Mouse (Mus musculus) heart, postnatal 25 days (tissue): ENCODE data around the gene Ddr1. TPM values are rescaled to one million over a fixed set of nuclear protein-coding genes. Genes with fewer than 3 reads are reported as not detected.
"Not testable (repeated sequence)": the region's sequence is repeated elsewhere in the genome, so short reads cannot be mapped to it uniquely, and the experiment has no call there.

Experiments used
- DNase-seq: peaks from one replicate; pipeline ENCODE4 v3.0.0; 2022; ENCODE audit warnings: low spot score
- intact Hi-C: fragments of 180-260 bp; cut with DNase I; formaldehyde crosslinking; loops from one replicate; pipeline ENCODE4 v1.15.1; 2025
- total RNA-seq, 2 experiments: library from RNA; stranded (reverse); gene quantifications; 2 replicates each; pipeline ENCODE4 v1.2.3; 2021

Ddr1 gene
- total RNA-seq: 10 to 100 TPM; 33.1 to 41.7 TPM

DNA sequence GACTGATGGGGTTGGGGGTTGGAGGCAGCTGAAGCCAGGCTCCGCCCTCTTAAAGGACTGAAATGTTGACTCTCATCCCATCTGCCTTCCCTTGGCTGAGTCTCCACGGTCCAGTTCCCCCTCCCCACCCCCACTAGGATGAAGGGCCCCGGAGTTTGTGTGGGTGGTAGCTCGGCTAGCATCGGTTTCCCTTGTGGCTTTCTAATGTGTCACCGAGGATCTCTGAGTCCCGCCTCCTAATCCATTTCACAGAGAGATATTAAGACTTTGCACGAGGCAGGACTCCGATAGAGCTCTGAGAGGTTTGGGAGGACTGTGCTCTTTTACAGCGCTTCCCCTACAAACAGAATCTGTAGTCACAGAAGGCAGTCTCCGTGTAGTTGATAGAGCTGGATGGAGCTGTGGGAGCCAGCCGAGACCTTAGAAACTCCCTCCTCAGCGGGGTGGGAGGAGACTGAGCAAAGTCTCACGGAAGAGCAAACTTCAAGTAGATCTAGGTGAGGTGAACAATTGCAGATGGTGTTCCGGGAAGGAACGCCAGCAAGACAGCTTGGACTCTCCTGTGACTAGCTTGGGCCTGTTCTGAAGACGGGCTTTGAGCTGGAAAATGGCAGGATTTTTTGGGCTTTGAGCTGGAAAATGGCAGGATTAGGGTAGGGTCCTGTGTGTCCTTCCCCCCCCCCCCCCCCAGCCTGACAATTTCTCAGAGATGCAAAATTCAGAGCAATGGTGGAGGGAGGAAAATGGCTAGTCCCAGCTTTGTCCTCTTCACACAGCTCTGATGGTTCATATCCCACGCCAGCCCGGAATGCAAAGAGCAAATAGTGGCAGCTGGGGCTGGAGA, at the start of gene Ddr1:
Gene Ddr1 (minus strand): TSS at position 1 of the 844 bp plus-strand sequence.
- no peak for DNase-seq
- intact Hi-C loops: no loop called here

DNA sequence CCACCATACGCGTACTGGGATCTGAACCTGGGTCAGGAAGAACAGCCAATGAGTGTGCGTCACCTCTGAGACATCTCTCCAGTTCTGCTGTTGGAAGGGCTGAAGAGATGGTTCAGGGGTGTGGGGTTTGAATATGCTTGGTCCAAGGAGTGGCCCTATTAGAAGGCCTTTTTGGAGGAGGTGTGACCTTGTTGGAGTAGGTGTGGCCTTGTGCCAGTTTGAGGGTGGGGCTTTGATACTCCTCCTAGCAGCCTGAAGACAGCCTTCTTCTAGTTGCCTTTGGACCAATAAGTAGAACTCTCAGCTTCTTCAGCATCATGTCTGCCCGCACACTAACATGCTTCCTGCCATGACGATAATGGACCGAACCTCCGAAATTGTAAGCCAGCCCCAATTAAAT, 49.2 kb upstream of the Ddr1 start:
- no peak for DNase-seq
- intact Hi-C loops: no loop called here

DNA sequence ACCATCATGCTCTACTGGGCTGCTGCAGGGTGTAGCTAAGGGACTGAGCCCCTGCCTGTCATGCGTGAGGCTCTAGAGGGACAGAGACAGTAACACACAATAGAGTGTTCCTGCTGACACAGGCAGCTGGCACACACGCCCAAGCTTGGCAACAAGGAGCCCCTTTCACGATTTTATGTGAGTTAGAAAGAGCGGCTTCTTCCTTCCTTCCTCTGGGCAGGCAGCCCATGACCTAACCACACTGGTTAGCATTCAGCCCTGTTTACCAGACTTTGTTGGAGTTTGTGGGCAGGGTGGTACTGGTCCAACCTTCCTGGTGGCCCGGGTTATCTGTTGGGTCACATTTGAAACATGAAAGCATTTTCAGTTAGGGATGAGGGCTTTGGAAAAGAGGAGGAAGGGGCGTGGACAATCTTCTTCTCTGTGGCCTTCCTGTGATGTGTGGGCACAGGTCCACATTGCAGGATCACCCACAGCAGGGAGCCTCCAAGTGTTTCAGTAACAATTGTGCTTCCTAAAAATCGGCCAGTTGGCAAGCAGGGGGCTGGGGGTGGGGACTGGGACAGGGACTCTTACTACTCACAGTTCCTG, 47.9 kb upstream of the Ddr1 start:
- intact Hi-C loops: no loop called here

DNA sequence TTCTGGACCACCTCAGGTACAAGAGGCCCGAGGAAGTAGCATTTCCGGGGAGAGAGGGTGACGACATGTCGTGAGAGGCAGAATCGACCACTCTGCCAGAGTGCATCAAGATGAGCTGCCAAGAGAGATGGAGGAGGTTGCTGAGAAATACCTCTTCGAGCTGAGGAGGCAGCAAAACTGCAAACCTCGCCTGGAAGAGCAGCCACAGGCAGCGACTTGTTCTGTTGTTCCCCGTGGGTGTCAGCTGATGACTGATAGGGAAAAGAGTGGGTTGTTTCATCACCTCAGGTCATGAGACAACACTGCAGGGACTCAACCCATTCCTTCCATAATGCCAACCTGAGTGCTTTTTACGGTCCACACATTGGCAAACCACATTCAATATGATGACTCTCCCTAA, 45.3 kb upstream of the Ddr1 start:
- intact Hi-C loops: no loop called here

More for the DNA sequence above, 47.9 kb upstream of the Ddr1 start:
- peak; percentile 18 for DNase-seq

DNA sequence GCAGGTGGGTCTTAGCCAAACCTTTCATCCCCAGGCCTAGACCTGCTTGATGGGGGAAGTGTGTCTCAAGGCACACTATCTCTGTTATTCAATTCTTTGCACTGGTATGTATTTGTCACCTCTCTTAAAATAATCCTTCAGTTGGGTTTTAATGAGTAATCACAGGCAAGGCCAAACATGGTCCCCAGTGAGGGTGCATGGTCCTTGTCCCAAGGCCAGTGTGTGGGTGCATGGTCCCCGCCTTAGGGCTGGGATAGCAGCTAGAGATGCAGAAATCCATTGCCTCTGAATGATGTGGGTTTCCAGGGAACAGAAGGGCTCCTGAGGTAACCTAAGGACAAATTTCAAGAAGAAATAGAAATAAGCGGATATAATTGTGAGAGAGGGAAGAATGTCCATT, 39.9 kb upstream of the Ddr1 start:
- DNase-seq: no peak
- intact Hi-C loops: no loop called here

More for the DNA sequence above, 45.3 kb upstream of the Ddr1 start:
- DNase-seq: no peak

DNA sequence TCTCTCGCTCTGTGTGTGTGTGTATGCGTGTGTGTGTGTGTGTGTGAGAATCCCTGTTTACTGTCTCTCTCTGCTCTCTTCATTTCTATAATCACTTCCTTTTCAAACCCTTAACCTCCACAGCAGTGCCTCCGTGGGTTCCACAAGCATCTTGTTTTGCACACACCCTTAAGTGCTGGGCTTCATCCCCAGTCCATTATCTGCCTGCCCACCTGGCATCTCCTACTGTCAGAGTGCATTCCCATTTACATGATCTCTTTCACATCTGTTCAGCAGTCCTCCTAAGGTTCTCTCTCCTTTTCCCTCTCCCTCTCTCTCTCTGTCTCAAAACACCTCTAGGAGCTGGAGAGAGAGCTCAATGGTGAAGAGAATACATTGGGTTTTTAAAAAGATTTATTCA, 38.5 kb upstream of the Ddr1 start:
- intact Hi-C loops: no loop called here
- no peak for DNase-seq

DNA sequence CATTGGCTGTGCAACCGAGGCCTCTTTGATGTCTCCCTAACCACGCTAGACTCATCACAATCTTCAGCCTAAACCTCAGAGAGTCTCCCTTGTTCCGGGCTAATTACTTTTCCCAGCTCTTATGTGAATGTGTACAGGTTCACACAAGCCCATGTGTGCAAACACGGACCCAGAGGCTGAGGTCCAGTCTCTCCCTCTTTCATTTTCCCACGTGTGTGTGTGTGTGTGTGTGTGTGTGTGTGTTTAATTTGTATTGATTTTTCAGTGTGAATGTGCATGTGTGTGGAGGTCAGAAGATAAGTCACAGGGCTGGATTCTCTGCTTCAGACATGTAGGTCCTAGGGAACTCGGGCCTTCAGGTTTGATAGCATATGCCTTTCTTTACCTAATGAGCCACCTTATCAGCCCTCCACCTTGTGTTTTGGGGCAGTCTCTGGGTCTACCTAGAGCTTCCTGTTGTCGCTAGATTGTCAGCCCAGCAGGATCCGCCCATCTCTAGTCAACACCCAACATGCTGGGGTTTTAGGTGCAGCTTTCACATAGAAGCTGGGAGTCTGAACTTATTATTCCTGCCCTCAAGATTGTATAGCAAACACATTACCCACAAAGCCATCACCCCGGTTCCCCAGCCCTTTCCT, 37.3 kb upstream of the Ddr1 start:
- no peak for DNase-seq
- intact Hi-C loops: no loop called here

DNA sequence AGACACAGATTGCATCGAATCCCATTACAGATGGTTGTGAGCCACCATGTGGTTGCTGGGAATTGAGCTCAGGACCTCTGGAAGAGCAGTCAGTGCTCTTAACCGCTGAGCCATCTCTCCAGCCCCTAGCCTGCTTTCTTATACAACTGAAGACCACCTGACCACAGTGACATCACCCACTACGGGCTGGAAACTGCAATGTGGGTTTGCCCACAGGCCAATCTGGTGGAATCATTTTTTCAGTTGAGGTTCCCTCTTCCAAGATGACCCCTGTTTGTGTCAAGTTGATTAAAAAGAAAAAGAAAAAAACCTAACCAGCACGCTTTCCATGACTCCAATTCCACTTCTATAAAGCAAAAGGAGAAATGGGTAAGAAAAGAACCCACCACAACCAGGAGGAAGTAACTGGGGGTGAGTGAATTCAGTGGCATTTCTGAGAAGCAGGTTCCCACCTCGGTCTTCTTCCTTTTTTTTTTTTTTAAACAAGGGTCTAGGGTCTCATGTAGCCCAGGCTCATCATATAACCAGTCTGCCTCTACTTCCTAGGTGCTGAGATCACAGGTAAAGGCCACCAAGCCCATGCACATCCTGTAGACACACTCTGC, 36.0 kb upstream of the Ddr1 start:
- intact Hi-C loops: no loop called here
- DNase-seq: no peak

DNA sequence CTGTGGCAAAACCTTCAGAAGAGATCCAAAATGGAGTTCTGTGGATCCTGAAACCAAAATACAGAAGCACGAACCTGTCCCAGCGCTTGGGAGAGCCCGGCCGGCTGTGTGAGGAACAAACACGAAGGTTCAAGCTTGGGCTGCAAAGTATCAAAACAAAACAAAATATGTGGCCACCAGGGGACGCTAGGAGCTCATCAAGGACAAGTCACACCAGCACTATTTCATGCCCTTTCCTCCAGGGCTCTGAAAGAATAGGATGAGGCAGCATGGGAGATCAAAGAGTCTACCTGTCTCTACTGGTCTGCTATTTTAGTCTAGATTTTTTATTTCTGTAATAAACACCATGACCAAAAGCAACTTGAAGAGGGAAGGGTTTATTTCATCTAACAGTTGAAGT, 35.3 kb upstream of the Ddr1 start:
- DNase-seq: peak; percentile 72
- intact Hi-C loops: loop anchor here (1.0 to 5.0 kb wide), 4 partner anchors 37 to 147 kb away; no protein-coding TSS in a partner anchor

DNA sequence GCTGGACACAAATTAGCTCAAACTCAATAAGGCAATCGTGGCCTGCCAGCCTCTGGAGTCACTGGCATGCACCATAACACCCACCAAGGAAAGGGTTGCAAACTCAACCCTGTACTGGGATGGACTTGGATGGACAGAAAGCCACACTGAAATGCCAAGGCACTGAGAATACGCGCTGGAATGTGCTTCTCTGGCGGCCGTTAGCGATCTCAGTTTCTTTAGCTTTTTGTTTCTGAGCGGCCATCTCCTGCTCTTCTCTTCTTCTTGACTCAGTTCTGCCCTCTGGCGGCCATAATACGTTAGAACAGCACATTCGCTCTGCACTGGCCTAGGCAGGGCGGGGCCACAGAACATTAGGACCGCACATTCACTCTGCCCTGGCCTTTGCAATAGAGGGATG, 33.3 kb upstream of the Ddr1 start:
- DNase-seq: peak; percentile 65
- intact Hi-C loops: loop anchor here (2.0 to 5.0 kb wide), 3 partner anchors 39 to 145 kb away; no protein-coding TSS in a partner anchor

DNA sequence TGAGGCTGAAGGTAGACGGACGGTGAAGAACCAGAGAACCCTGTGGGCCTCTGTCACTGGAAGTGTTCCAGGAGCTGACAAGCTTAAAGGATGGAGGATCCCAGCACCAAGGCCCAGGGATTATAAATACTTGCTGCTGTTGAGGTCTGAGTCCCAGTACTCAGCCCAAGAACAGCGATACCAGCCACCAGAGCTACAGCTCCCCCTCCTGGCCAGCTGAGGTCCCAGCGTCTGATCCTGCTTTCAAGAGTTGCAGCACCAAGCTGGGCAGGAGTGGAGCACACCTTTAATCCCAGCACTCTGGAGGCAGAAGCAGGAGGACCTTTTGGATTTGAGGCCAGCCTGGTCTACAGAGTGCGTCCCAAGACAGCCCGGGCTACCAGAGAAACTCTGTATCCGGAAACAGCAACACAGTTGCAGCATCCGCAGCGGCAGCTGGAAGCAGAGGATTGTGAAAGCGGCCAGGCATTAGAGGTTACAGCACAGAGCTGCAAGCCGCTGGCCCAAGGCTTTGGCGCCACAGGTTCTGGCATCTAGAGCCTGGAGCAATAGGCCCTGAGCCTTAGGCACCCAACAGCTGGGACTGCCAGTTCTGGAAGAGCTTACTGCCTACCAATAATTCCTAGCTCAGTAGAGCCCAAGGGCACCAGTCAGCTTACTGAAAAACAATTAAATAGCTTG, 32.0 kb upstream of the Ddr1 start:
- DNase-seq: peak; percentile 18
- intact Hi-C loops: loop anchor here (5.0 kb wide), 1 partner anchor 144 kb away; no protein-coding TSS in a partner anchor

DNA sequence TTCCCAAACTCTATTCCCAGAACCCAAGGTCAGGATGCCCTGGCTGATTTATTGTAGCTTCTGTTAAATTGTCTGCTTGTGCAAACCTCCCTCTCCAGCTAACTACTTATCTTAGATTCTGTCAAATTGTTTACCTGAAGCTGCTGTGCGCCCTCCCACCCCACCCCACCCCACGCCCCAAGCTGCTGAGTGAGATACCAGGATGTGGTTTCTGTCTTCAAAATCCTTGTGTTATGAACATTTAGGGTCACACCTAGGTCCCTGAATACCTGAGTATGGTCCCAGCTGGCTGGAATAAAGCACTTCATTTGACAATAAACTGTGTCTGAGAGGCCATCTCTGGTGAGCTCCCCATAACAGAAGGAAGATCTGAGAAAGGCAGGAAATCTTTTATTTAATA, 30.1 kb upstream of the Ddr1 start:
- intact Hi-C loops: no loop called here
- no peak for DNase-seq

DNA sequence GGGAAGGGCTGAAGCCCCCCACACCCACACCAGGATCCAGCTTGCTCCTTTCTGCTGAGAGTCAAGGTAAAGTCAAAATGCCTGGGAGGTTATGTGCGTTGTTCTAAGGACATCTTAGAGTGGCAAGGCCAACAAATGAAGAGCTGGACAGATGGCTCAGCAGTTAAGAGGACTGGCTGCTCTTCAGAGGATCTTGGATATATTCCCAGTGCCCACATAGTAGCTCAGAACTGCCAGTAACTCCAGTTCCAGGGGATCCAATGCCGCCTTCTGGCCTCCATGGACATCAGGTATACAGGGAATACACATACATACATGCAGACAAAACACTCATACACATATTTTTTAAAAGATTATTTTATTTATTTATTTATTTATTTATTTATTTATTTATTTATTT, 29.0 kb upstream of the Ddr1 start:
- intact Hi-C loops: no loop called here
- no peak for DNase-seq

DNA sequence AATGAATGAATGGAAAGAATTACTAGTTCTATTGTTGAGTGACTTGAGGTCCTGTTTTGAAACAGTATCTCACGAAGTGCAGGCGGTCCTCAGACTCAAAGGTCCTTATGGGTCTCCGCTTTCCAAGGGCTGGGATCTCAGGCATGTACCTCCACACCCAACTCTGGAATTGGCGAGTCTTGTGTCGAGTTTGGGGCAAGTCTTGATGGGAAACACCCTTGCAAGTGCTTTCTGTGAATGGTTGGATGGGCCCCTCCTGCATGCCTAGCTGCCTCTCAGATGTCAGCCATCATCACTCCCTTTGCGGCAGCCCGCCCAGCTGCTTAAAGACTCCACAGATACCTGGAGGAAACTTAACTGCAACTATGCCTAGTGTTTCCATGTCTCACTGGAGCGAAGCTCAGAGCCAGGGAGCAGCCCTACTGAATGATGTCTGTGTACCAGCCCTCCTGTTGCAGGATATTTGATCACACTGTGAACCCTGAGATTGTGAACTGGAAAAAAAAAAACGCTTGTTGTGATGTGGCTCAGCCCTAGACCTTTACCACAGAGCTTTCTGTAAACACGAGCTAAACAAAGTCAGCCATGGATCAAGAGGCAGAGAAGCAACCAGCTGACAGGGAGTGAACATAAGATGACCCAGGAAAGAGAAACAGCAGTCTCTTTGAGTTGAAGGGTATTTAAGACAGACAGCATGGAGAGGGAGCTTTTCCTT, 27.2 kb upstream of the Ddr1 start:
- intact Hi-C loops: no loop called here
- no peak for DNase-seq

DNA sequence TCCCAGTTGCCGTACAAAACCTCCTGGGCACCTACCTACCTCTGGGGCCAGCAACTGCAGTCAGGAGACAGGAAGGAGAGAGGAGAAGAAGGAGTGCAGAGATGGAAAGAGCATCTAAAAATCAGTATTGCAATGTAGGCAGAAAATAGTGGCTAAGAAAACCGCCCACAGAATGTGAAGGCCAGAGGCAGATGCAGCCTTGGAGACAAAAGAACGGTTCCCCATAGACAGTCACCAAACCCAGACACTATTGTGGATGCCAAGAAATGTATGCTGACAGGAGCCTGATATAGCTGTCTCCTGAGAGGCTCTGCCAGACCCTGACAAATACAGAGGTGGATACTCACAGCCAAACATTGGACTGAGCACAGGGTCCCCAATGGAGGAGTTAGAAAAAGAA, 25.7 kb upstream of the Ddr1 start:
- DNase-seq, intact Hi-C loops: not testable (repeated sequence)

DNA sequence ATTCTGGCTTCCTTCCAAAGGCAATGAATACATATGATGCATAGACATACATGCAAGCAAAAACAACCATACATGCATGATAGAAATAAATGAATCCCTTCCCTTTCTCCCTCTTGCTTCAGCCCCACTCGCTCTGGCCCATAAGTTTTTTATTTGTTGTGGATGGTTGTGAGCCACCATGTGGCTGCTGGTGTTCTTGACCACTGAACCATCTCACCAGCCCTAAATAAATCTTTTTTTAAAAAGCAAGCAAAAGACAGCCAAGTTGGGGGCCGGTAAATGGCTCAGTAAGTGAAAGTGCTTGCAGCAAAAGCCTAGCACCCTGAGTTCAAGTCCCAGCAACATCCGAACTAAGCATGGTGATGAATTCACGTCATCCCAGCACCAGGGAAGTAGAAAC, 24.4 kb upstream of the Ddr1 start:
- no peak for DNase-seq
- intact Hi-C loops: no loop called here

DNA sequence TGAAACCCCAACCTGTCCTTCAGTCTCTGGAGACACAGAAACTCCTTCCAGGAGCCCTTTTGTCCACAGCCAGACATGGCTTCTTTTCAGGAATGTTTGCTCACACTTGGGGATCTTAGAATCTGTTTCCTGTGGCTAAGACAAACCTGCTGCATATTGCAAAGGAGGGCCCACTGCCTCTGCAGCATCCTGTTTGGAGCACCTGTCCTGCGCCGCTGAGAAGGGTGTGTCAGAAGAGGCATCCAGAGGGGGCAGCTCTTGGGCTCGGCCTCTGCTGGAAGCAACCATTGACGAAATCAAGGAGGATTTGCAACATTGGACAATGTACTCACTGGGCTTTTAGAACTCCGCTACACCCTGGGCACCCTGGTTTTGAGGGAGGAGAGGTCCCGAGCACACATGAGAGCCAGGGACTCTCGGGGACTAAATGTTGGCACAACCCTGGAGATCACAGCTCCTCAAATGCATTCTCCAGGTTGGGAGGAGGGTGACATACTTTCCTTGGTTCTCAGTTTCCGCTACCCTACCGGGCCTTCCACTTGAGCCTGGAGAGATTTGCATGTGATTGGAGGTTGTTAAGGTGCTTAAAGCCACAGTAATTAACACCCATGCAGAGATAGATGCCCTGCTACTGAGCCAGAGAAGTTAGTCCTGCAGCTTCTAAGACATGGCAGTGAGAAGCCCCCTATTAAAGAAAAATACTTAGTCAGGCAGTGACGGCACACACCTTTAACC, 23.2 kb upstream of the Ddr1 start:
- intact Hi-C loops: no loop called here

DNA sequence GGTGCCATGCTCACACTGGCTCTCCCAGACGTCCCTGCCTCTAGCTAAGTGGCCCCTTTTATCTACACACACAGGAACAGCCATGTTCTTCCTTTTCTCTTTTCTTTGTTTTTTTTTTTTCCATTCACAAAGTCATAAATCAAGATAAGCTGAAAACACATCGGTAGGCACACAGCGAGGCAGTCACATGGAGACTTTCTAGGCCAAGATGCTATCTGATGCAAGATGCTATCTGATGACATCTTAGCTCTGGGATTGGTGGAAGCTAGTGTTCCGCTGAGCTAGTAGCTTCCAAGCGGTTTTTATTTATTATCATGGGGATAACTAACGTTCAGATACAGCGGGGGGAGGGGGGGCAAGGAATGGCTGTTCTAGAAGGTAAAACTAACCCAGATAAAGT, 22.6 kb upstream of the Ddr1 start:
- no peak for DNase-seq
- intact Hi-C loops: no loop called here

More for the DNA sequence above, 23.2 kb upstream of the Ddr1 start:
- no peak for DNase-seq
